Mouse (Mus musculus): ENCODE measurements at regions not wholly inside any gene's neighbourhood (a gene's known extent, or its start where the extent isn't known, plus 50 kb on each side); places are given as distances from the start of the nearest gene placed in this dataset.

DNA sequence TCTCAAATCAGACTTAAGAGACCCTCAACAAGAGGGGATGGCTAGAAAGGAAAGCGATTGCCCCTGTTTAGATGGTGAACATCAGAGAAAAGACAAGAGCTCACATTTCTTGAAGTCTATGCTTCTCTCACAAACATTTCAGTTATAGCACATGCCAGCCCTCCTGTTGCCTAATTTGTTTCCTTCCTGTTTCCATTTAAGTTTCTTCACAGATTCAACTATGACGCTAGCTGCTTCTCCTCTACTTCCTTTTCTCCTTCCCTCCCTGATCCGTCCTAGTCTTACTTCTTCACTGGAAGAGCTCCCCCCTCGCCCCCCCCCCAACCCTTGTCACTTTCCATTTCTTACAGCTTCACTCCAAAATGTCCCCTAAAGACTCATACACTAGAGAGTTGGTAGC, 66.0 kb upstream of the Cd44 start:
- TF ChIP-seq POLR2A (IDR thresholded peaks at IDR 0.05; ENCODE audit: low read depth, low read length) (no peak), CTCF (IDR thresholded peaks at IDR 0.05; ENCODE audit: borderline replicate concordance, insufficient read depth, low read length) (no peak)

Measured in embryonic fibroblast, embryonic 13.5 days (primary cell).